Mouse (Mus musculus) erythroblast, embryonic 14.5 days (primary cell): Measurements from ENCODE around the gene Prkg1. TPM values are rescaled to one million over a fixed set of nuclear protein-coding genes. Genes with fewer than 3 reads are reported as not detected.

Source experiments
- H3K27me3 ChIP-seq: 2 replicates; pipeline ENCODE4 v1.6.1; 2012; ENCODE audit warnings: inconsistent platforms; ENCODE audit not compliant: control insufficient read depth
- H3K36me3 ChIP-seq: 2 replicates; pipeline ENCODE4 v1.6.1; 2012; ENCODE audit warnings: mild to moderate bottlenecking, inconsistent platforms; ENCODE audit not compliant: control insufficient read depth
- H3K4me1 ChIP-seq: 2 replicates; pipeline ENCODE4 v1.6.1; 2012; ENCODE audit warnings: inconsistent platforms; ENCODE audit not compliant: control insufficient read depth
- H3K4me3 ChIP-seq: replicated peaks from 2 replicates; pipeline ENCODE3; 2012; ENCODE audit warnings: moderate library complexity, mild to moderate bottlenecking, inconsistent platforms
- H3K9me3 ChIP-seq: 2 replicates; pipeline ENCODE4 v1.6.1; 2012; ENCODE audit warnings: low read length, inconsistent platforms, mixed read lengths; ENCODE audit not compliant: control insufficient read depth
- GATA1 ChIP-seq: IDR thresholded peaks from 2 replicates; pipeline ENCODE4 v1.6.1; 2012; ENCODE audit warnings: low read length, inconsistent platforms, mixed read lengths
- TAL1 ChIP-seq: IDR thresholded peaks from 3 replicates; pipeline ENCODE4 v1.6.1; 2012; ENCODE audit warnings: low read length, inconsistent platforms, mixed read lengths
- polyA plus RNA-seq: library from polyadenylated mRNA; stranded (reverse); fragments of >175 nt; gene quantifications from 2 replicates; pipeline ENCODE4 v1.2.3, GENCODE M21; 2012

Prkg1 gene
- not detected in 2 replicates for polyA plus RNA-seq

GRCm38 (mm10) chr19:31764801-31765340 lies at the start of gene Prkg1:
TSS of gene Prkg1 (minus strand) at chr19:31765033.
- TF ChIP-seq GATA1 (no peak), TAL1 (no peak)
- Histone ChIP-seq H3K9me3 (no peaks in the 10 kb centered on the region; the same call in 1 of the 2 replicates), H3K4me1 (peaks cover 15% of the 10 kb centered on the region), H3K27me3 (peaks cover 76% of the 10 kb centered on the region), H3K36me3 (no peaks in the 10 kb centered on the region), H3K4me3 (peak within 1 kb of the TSS; percentile 42)

- TF ChIP-seq TAL1 = no peak
- no peak for TF ChIP-seq GATA1
- H3K36me3 ChIP-seq = no peaks in the 10 kb centered on the region
- H3K4me1 ChIP-seq = no peaks in the 10 kb centered on the region
- H3K27me3 ChIP-seq = no peaks in the 10 kb centered on the region
- H3K4me3 ChIP-seq = no peak overlapping the region
- H3K9me3 ChIP-seq = no peaks in the 10 kb centered on the region
Observed at GRCm38 (mm10) chr19:31813087-31813486, 48.3 kb upstream of the Prkg1 start.

GRCm38 (mm10) chr19:31811371-31811770 lies 46.5 kb upstream of the Prkg1 start:
- Histone ChIP-seq H3K4me3 (no peak overlapping the region), H3K27me3 (no peaks in the 10 kb centered on the region), H3K9me3 (no peaks in the 10 kb centered on the region), H3K36me3 (no peaks in the 10 kb centered on the region), H3K4me1 (no peaks in the 10 kb centered on the region)
- no peak for TF ChIP-seq TAL1
- TF ChIP-seq GATA1 = no peak

GRCm38 (mm10) chr19:31805391-31805790 lies 40.6 kb upstream of the Prkg1 start:
- Histone ChIP-seq H3K9me3 (0 out of 2 replicates have a peak, but pooled peaks cover 2% of the 10 kb centered on the region), H3K27me3 (no peaks in the 10 kb centered on the region), H3K36me3 (no peaks in the 10 kb centered on the region), H3K4me3 (no peak overlapping the region), H3K4me1 (no peaks in the 10 kb centered on the region)
- no peak for TF ChIP-seq TAL1
- no peak for TF ChIP-seq GATA1

- Histone ChIP-seq H3K27me3 (no peaks in the 10 kb centered on the region), H3K4me3 (no peak overlapping the region), H3K4me1 (no peaks in the 10 kb centered on the region), H3K36me3 (no peaks in the 10 kb centered on the region), H3K9me3 (no peaks in the 10 kb centered on the region)
- TF ChIP-seq TAL1 (no peak), GATA1 (no peak)
Observed at GRCm38 (mm10) chr19:31795485-31796046, 30.7 kb upstream of the Prkg1 start.

- H3K4me3 ChIP-seq = no peak overlapping the region
- H3K27me3 ChIP-seq = peaks cover under 1% of the 10 kb centered on the region; the same call in 1 of the 2 replicates
- no peaks in the 10 kb centered on the region for H3K36me3 ChIP-seq
- H3K9me3 ChIP-seq = no peaks in the 10 kb centered on the region
- H3K4me1 ChIP-seq = no peaks in the 10 kb centered on the region
- TF ChIP-seq TAL1 = no peak
- TF ChIP-seq GATA1 = no peak
Observed at GRCm38 (mm10) chr19:31791724-31792123, 26.9 kb upstream of the Prkg1 start.

- Histone ChIP-seq H3K36me3 (no peaks in the 10 kb centered on the region), H3K4me3 (no peak overlapping the region), H3K9me3 (no peaks in the 10 kb centered on the region), H3K4me1 (peaks cover 40% of the 10 kb centered on the region), H3K27me3 (no peaks in the 10 kb centered on the region; the same call in 1 of the 2 replicates)
- no peak for TF ChIP-seq GATA1
- TF ChIP-seq TAL1 = no peak
Observed at GRCm38 (mm10) chr19:31781521-31782018, 16.7 kb upstream of the Prkg1 start.

- peak; percentile 68 for TF ChIP-seq GATA1
- TF ChIP-seq TAL1 = peak; percentile 51; the same call in 2 of the 3 replicates
- Histone ChIP-seq H3K27me3 (no peaks in the 10 kb centered on the region; the same call in 1 of the 2 replicates), H3K4me3 (no peak overlapping the region), H3K4me1 (peaks cover 40% of the 10 kb centered on the region), H3K36me3 (no peaks in the 10 kb centered on the region), H3K9me3 (no peaks in the 10 kb centered on the region)
Observed at GRCm38 (mm10) chr19:31781077-31781476, 16.2 kb upstream of the Prkg1 start.

- Histone ChIP-seq H3K4me1 (peaks cover 40% of the 10 kb centered on the region), H3K4me3 (no peak overlapping the region)
- no peak for TF ChIP-seq TAL1
- no peak for TF ChIP-seq GATA1
Observed at GRCm38 (mm10) chr19:31780222-31780621, 15.4 kb upstream of the Prkg1 start.

More at GRCm38 (mm10) chr19:31780222-31780621, 15.4 kb upstream of the Prkg1 start:
- Histone ChIP-seq H3K27me3 (no peaks in the 10 kb centered on the region; the same call in 1 of the 2 replicates), H3K36me3 (no peaks in the 10 kb centered on the region), H3K9me3 (no peaks in the 10 kb centered on the region)
